Mouse (Mus musculus): ENCODE data around the gene Cdc6.

The Cdc6 gene

GRCm38 (mm10) chr11:98943741-98944461 is 36.3 kb downstream of the Cdc6 start:
- no peak for DNase-seq (ENCODE audit: low spot score in 2 of 2)

- no peak for DNase-seq (ENCODE audit: low spot score in 2 of 2)
These were observed 37.5 kb downstream of the Cdc6 start for GRCm38 (mm10) chr11:98944897-98945604.

GRCm38 (mm10) chr11:98945605-98945977 is 38.0 kb downstream of the Cdc6 start:
- DNase-seq (ENCODE audit: low spot score in 2 of 2), result no peak

GRCm38 (mm10) chr11:98947969-98948569 is 40.5 kb downstream of the Cdc6 start:
- no peak for DNase-seq (ENCODE audit: low spot score in 2 of 2)

- DNase-seq (ENCODE audit: low spot score in 2 of 2), result no peak
These were observed 41.8 kb downstream of the Cdc6 start for GRCm38 (mm10) chr11:98949242-98949957.

- DNase-seq (ENCODE audit: low spot score in 2 of 2), result no peak
These were observed 42.4 kb downstream of the Cdc6 start for GRCm38 (mm10) chr11:98949958-98950460.

- no peak for DNase-seq (ENCODE audit: low spot score in 2 of 2)
These were observed 42.9 kb downstream of the Cdc6 start for GRCm38 (mm10) chr11:98950484-98950883.

- peak in 1 of 2 experiments; percentile 88 for DNase-seq (ENCODE audit: low spot score in 2 of 2)
These were observed 43.7 kb downstream of the Cdc6 start for GRCm38 (mm10) chr11:98951026-98951906.

- no peak for DNase-seq (ENCODE audit: low spot score in 2 of 2)
These were observed 44.5 kb downstream of the Cdc6 start for GRCm38 (mm10) chr11:98952111-98952510.

GRCm38 (mm10) chr11:98952736-98953135 is 45.1 kb downstream of the Cdc6 start:
- no peak for DNase-seq (ENCODE audit: low spot score in 2 of 2)

- no peak for DNase-seq (ENCODE audit: low spot score in 2 of 2)
These were observed 45.8 kb downstream of the Cdc6 start for GRCm38 (mm10) chr11:98953361-98953760.

GRCm38 (mm10) chr11:98953835-98954320 is 46.3 kb downstream of the Cdc6 start:
- no peak for DNase-seq (ENCODE audit: low spot score in 2 of 2)

GRCm38 (mm10) chr11:98954373-98954772 is 46.8 kb downstream of the Cdc6 start:
- peak; percentile 51 to 73 for DNase-seq (ENCODE audit: low spot score in 2 of 2)

GRCm38 (mm10) chr11:98954801-98955706 is 47.5 kb downstream of the Cdc6 start:
- DNase-seq (ENCODE audit: low spot score in 2 of 2), result no peak

GRCm38 (mm10) chr11:98955707-98956235 is 48.2 kb downstream of the Cdc6 start:
- no peak for DNase-seq (ENCODE audit: low spot score in 2 of 2)

GRCm38 (mm10) chr11:98956340-98956739 is 48.7 kb downstream of the Cdc6 start:
- no peak for DNase-seq (ENCODE audit: low spot score in 2 of 2)

- peak; percentile 75 to 87 for DNase-seq (ENCODE audit: low spot score in 2 of 2)
These were observed 52.1 kb downstream of the Cdc6 start for GRCm38 (mm10) chr11:98959437-98960312.

GRCm38 (mm10) chr11:98960313-98960906 is 52.8 kb downstream of the Cdc6 start:
- DNase-seq (ENCODE audit: low spot score in 2 of 2), result peak; percentile 60 to 78

All from urinary bladder, postnatal 36 days (tissue).